Mouse (Mus musculus): ENCODE results near the gene Msrb3.

Gene Msrb3

GRCm38 (mm10) chr10:120810832-120811571 lies 87.9 kb downstream of the Msrb3 start:
- no peak for DNase-seq (ENCODE audit: low spot score in 2 of 2)

GRCm38 (mm10) chr10:120810053-120810696 lies 88.7 kb downstream of the Msrb3 start:
- DNase-seq (ENCODE audit: low spot score in 2 of 2): no peak

- no peak for DNase-seq (ENCODE audit: low spot score in 2 of 2)
These were observed 90.7 kb downstream of the Msrb3 start for GRCm38 (mm10) chr10:120808167-120808566.

GRCm38 (mm10) chr10:120801127-120801526 lies 97.8 kb downstream of the Msrb3 start:
- DNase-seq (ENCODE audit: low spot score in 2 of 2): no peak

- DNase-seq (ENCODE audit: low spot score in 2 of 2): no peak
These were observed 99.4 kb downstream of the Msrb3 start for GRCm38 (mm10) chr10:120799479-120799878.

- DNase-seq (ENCODE audit: low spot score in 2 of 2): no peak
These were observed 102.2 kb downstream of the Msrb3 start for GRCm38 (mm10) chr10:120796749-120797148.

- DNase-seq (ENCODE audit: low spot score in 2 of 2): no peak
These were observed 104.5 kb downstream of the Msrb3 start for GRCm38 (mm10) chr10:120794391-120794817.

DNA sequence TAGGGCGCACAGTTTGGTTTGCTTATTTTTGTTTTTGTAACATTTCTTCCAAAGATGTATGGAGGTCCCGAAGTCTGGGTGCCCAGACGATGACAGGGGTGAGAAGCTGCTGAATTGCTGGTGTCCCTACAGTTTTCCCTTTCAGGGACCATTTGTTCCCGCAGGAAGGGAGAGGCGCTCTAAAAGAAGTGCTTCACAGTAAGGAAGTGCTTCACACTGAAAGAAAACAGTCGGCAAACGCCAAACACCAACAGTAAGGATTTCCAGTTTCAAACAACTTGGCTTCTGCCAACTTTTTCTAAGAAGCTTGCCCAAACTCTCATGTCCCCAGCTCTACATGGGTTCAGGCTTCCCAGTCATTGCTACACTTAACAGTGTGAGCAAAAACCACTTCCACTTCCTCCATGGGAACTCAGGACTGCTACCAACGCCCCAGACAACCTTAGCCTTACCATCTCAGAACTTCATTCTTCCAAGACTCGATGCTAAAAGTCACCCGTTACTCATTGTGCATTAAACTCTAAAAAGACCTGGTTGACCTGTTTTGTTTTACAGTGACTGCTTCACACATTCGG lies 106.6 kb downstream of the Msrb3 start:
- no peak for DNase-seq (ENCODE audit: low spot score in 2 of 2)

DNA sequence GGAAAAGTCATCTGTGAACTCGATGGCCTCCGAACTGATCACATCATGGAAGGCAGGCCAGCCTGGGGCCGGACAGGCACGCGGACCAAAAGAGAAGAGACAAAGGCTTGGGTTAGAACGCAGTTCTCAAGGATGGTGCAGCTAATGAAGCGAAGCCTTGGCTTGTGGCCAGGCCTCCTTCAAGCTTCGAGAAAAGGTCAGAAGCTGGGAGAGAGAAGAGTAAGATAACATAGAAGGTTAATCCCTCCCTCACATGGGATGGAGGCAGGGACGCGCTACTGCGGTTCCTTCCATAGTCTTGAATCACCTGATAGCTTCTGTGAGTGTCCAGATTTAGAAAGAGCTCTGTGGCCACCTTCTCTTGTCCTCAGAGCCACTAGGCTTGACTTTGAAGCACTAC lies 107.5 kb downstream of the Msrb3 start:
- DNase-seq (ENCODE audit: low spot score in 2 of 2): no peak

GRCm38 (mm10) chr10:120787202-120787601 lies 111.7 kb downstream of the Msrb3 start:
- DNase-seq (ENCODE audit: low spot score in 2 of 2): no peak

GRCm38 (mm10) chr10:120784516-120784915 lies 114.4 kb downstream of the Msrb3 start:
- DNase-seq (ENCODE audit: low spot score in 2 of 2): no peak

DNA sequence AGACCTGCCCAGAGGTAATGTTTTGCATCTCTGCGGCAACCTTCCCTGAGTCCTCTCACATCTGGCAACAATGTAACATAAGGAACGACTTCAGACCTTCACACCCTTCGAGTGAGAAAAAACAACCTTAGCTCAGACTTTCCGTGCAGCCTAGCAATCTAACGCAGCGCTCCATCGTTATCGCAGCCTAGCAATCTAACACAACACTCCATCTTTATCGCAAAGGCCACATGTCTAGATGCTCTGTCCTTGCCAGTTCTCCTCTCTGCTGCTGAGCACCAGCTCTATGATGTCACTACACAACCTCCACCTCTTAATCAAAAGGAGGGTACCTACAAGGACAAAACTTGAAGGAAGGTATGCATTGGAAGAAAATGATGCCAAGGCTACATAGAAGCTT lies 115.5 kb downstream of the Msrb3 start:
- no peak for DNase-seq (ENCODE audit: low spot score in 2 of 2)

DNA sequence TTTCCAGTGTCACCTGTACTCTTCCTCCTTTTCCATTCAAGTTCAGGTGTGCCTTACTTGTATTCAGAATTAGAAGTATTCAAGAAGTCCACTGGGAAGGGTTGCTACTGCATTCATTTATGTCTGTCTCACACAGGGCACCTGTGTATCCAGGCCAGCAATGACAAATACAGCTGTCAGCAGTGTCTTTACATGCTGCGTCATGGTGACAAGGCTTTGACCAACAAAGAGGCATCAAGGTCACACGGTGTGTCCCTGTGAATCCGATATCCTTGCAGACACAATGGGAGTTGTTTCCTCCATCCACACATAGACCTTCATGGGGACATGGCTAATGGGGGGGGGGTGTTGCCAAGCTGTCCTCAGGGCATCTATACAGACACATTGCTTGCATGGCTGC lies 121.4 kb downstream of the Msrb3 start:
- DNase-seq (ENCODE audit: low spot score in 2 of 2): no peak

DNA sequence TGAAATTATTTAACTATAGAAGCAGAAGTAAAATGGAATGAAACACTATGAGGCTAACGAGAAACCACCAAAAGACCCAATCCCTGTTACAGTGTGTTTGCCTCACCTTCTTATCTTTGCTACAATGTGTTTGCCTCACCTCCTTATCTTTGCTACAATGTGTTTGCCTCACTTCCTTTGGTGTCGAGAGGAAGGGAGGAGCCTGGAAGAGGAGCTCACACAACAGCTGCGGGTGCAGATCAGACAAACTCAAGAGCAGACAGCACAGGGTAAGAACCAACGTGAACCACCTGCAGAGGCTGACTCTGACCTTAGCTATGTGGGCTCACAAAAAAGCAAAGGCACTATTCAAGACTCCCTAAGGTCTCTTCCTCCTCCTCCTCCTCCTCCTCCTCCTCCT lies 123.5 kb downstream of the Msrb3 start:
- DNase-seq (ENCODE audit: low spot score in 2 of 2): no peak

GRCm38 (mm10) chr10:120767418-120767817 lies 131.5 kb downstream of the Msrb3 start:
- no peak for DNase-seq (ENCODE audit: low spot score in 2 of 2)

- no peak for DNase-seq (ENCODE audit: low spot score in 2 of 2)
These were observed 133.5 kb downstream of the Msrb3 start for GRCm38 (mm10) chr10:120765398-120765797.

- no peak for DNase-seq (ENCODE audit: low spot score in 2 of 2)
These were observed 135.0 kb downstream of the Msrb3 start for GRCm38 (mm10) chr10:120763656-120764466.

GRCm38 (mm10) chr10:120762958-120763357 lies 135.9 kb downstream of the Msrb3 start:
- no peak for DNase-seq (ENCODE audit: low spot score in 2 of 2)

GRCm38 (mm10) chr10:120760679-120761078 lies 138.2 kb downstream of the Msrb3 start:
- no peak for DNase-seq (ENCODE audit: low spot score in 2 of 2)

- DNase-seq (ENCODE audit: low spot score in 2 of 2): no peak
These were observed 139.0 kb downstream of the Msrb3 start for GRCm38 (mm10) chr10:120759883-120760282.

- DNase-seq (ENCODE audit: low spot score in 2 of 2): no peak
These were observed 146.4 kb downstream of the Msrb3 start for GRCm38 (mm10) chr10:120752454-120752853.

DNA sequence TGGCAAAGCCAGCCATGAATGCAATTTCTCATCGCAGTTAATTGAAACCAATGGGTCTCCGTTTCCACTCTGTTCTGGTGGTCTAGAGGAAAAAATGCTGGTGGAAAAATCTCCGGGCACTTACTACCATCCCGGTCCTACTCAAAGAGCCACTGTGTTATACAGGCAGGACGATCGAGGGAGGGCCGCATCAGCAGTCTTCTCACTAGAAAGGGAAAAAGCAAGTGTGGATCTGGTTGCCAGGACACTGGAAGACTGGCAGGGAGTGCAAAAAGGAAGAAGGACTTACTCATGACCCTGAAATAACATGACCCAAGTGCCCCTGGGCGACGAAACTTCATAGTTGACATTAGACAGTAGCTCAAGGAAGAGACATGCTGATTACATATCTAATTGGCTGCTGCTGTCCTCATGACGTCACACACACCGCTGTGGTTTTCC lies 147.1 kb downstream of the Msrb3 start:
- DNase-seq (ENCODE audit: low spot score in 2 of 2): no peak

Measured in right cerebral cortex, postnatal 36 days (tissue).